Comparison of ENCODE assay signal across 8 mouse cellular contexts in genomic region chr11:118043293-118043907, GRCm38 (mm10). TPM values are rescaled to one million over a fixed set of nuclear protein-coding genes. Genes with fewer than 3 reads are reported as not detected.
DNase-seq lines count a peak whose midpoint lies in the region; ATAC-seq and TF ChIP-seq lines count a peak whose summit lies in the region.

No protein-coding gene starts in this region.

- no peak overlapping the region for H3K4me2 ChIP-seq in forebrain, embryonic 14.5 days (ENCODE audit: low read length)
- H3K4me2 ChIP-seq in hindbrain, embryonic 15.5 days, result no peak overlapping the region
- no peak overlapping the region for H3K4me2 ChIP-seq in myocyte (ENCODE audit: low read depth)
- H3K4me2 ChIP-seq in liver, postnatal 0 days (ENCODE audit: low read depth, low read length), result no peak overlapping the region

- no peak for TF ChIP-seq EP300 in liver, postnatal 0 days (IDR thresholded peaks at IDR 0.05; ENCODE audit: low read depth)

- H3ac ChIP-seq in myocyte (ENCODE audit: control insufficient read depth, insufficient read length), result no peak overlapping the region

- H3K36me3 ChIP-seq in forebrain, embryonic 14.5 days (ENCODE audit: control insufficient read depth, insufficient read depth, low read length), result no peaks in the 10 kb centered on the region
- H3K36me3 ChIP-seq in hindbrain, embryonic 15.5 days, result no peaks in the 10 kb centered on the region
- no peaks in the 10 kb centered on the region for H3K36me3 ChIP-seq in myocyte (ENCODE audit: control insufficient read depth, insufficient read depth)
- H3K36me3 ChIP-seq in liver, postnatal 0 days (replicated peaks; ENCODE audit: insufficient read depth, low read length), result no peaks in the 10 kb centered on the region

- TF ChIP-seq POLR2A in myocyte (IDR thresholded peaks at IDR 0.05; ENCODE audit: insufficient read length, low read depth), result no peak

- 45% methylated on average over 14 of the region's 14 CpGs for WGBS in forebrain, embryonic 14.5 days
- WGBS in hindbrain, embryonic 15.5 days, result 50% methylated on average over 14 of the region's 14 CpGs
- WGBS in liver, postnatal 0 days (ENCODE audit: insufficient replicate concordance), result 72% methylated on average over 13 of the region's 14 CpGs

- H3K27me3 ChIP-seq in forebrain, embryonic 14.5 days (replicated peaks; ENCODE audit: control insufficient read depth, insufficient read depth, low read length), result no peaks in the 10 kb centered on the region
- no peaks in the 10 kb centered on the region for H3K27me3 ChIP-seq in hindbrain, embryonic 15.5 days
- no peaks in the 10 kb centered on the region for H3K27me3 ChIP-seq in myocyte (ENCODE audit: control insufficient read depth, insufficient read depth, insufficient read length)
- H3K27me3 ChIP-seq in liver, postnatal 0 days (ENCODE audit: insufficient read depth, low read length), result no peaks in the 10 kb centered on the region

- ATAC-seq in forebrain, embryonic 14.5 days, result peak; percentile 82
- 0 out of 2 replicates have a peak, but pooled peaks have one; percentile 58 for ATAC-seq in hindbrain, embryonic 15.5 days (ENCODE audit: low FRiP score, low read depth)
- ATAC-seq in liver, postnatal 0 days, result no peak

- peak; percentile 57 for DNase-seq in urinary bladder, postnatal 14 days (ENCODE audit: low spot score)
- DNase-seq in urinary bladder, adult 18-20 months (ENCODE audit: low spot score in 2 of 2), result no peak
- DNase-seq in forebrain, embryonic 14.5 days (ENCODE audit: low spot score), result peak; percentile 86
- peak; percentile 42 to 62 for DNase-seq in layer of hippocampus, postnatal 14 days (ENCODE audit: low spot score in 2 of 2)
- DNase-seq in liver, postnatal 0 days, result no peak
- DNase-seq in natural killer cell, adult 2 months (ENCODE audit: low spot score in 2 of 2), result no peak

- H3K79me2 ChIP-seq in myocyte (ENCODE audit: control insufficient read depth, insufficient read depth), result no peaks in the 10 kb centered on the region

- peaks cover 8% of the 10 kb centered on the region for H3K4me1 ChIP-seq in forebrain, embryonic 14.5 days (ENCODE audit: control insufficient read depth, insufficient read depth, low read length)
- peaks cover 8% of the 10 kb centered on the region for H3K4me1 ChIP-seq in hindbrain, embryonic 15.5 days (replicated peaks)
- no peaks in the 10 kb centered on the region for H3K4me1 ChIP-seq in liver, postnatal 0 days (ENCODE audit: insufficient read depth)

- H3K27ac ChIP-seq in forebrain, embryonic 14.5 days (ENCODE audit: low read depth, low read length), result peak overlapping the region; percentile 18; the same call in 1 of the 2 replicates
- no peak overlapping the region for H3K27ac ChIP-seq in hindbrain, embryonic 15.5 days (replicated peaks)
- H3K27ac ChIP-seq in liver, postnatal 0 days (ENCODE audit: low read depth), result no peak overlapping the region

- 0 out of 2 replicates have a peak overlapping the region, but pooled peaks have one; percentile 13 for H3K9ac ChIP-seq in forebrain, embryonic 14.5 days (ENCODE audit: low read length)
- H3K9ac ChIP-seq in hindbrain, embryonic 15.5 days, result no peak overlapping the region
- no peak overlapping the region for H3K9ac ChIP-seq in liver, postnatal 0 days (replicated peaks)

- no peak overlapping the region for H3K4me3 ChIP-seq in forebrain, embryonic 14.5 days (ENCODE audit: low read depth, low read length)
- no peak overlapping the region for H3K4me3 ChIP-seq in hindbrain, embryonic 15.5 days
- no peak overlapping the region for H3K4me3 ChIP-seq in myocyte
- no peak overlapping the region for H3K4me3 ChIP-seq in liver, postnatal 0 days (ENCODE audit: low read depth, low read length)

- no peaks in the 10 kb centered on the region for H3K9me3 ChIP-seq in forebrain, embryonic 14.5 days (replicated peaks; ENCODE audit: control insufficient read depth, low read length)
- no peaks in the 10 kb centered on the region for H3K9me3 ChIP-seq in hindbrain, embryonic 15.5 days
- no peaks in the 10 kb centered on the region for H3K9me3 ChIP-seq in liver, postnatal 0 days (ENCODE audit: low read length)

- TF ChIP-seq CTCF in liver, postnatal 0 days (IDR thresholded peaks at IDR 0.05; ENCODE audit: low read depth), result no peak

TF ChIP-seq in myocyte, 11 proteins besides CTCF, POLR2A, EP300 and RAD21:
- TF ChIP-seq REST (IDR thresholded peaks at IDR 0.05; ENCODE audit: insufficient read depth, insufficient read length) (no peak), MAX (IDR thresholded peaks at IDR 0.05; ENCODE audit: low read depth) (no peak), MYOD1 (IDR thresholded peaks at IDR 0.05; ENCODE audit: control insufficient read depth in 1 of 3, insufficient read length in 2 of 3, low read depth in 2 of 3) (peak in 1 of 3 experiments; percentile 63), CEBPB (IDR thresholded peaks at IDR 0.05; ENCODE audit: insufficient read depth, poor library complexity, severe bottlenecking) (no peak), MYOG (IDR thresholded peaks at IDR 0.05; ENCODE audit: control insufficient read depth in 1 of 3, insufficient read depth in 1 of 3, insufficient read length in 2 of 3, low read depth in 2 of 3) (peak in 2 of 3 experiments; percentile 63 to 74)

RNA-seq across cellular contexts. Expression of gene Pgs1, which starts 57.3 kb away (rescaled TPM):
- polyA plus RNA-seq in forebrain, embryonic 14.5 days (2014; fragmentation: Nextera tagmentation; extraction: Ambion mirVana), result 43.1 and 49.2 TPM in 2 replicates
- polyA plus RNA-seq in hindbrain, embryonic 15.5 days (2015; fragmentation: Nextera tagmentation; extraction: Ambion mirVana), result 59.4 and 63.7 TPM in 2 replicates
- total RNA-seq in layer of hippocampus, postnatal 14 days (2021), result 10 to 100 TPM; 65.4 to 66.9 TPM
- polyA plus RNA-seq in myocyte (2012; fragmentation: generic; extraction: Trizol), result 61.6 TPM
- polyA plus RNA-seq in liver, postnatal 0 days (2015; fragmentation: Nextera tagmentation; extraction: Ambion mirVana), result 9.1 and 10.1 TPM in 2 replicates

Comparison
In these comparisons a context has a peak if more than half of its experiments do, and no peak if none do; other contexts are left out.
1. DNase-seq: peak in urinary bladder, postnatal 14 days (single experiment), forebrain, embryonic 14.5 days (single experiment) and layer of hippocampus, postnatal 14 days (2 of 2); none in urinary bladder, adult 18-20 months (0 of 2), liver, postnatal 0 days (single experiment) and natural killer cell, adult 2 months (0 of 2).